In genomic region chr5:141304706-141305105, GRCm38 (mm10) we compare ENCODE assay signal across 20 mouse cellular contexts.
DNase-seq lines count a peak whose midpoint lies in the region; ATAC-seq and TF ChIP-seq lines count a peak whose summit lies in the region.
"Had no signal": no experiment of that assay in that cellular context is flagged by ENCODE, and none has a peak within 500 bp of the region (broad histone marks: within the 10 kb centered on the region; RNA-seq: fewer than 3 reads in every experiment).

No protein-coding gene starts in this region.

- TF ChIP-seq CTCF in brain, embryonic 14.5 days (IDR thresholded peaks at IDR 0.05; ENCODE audit: borderline replicate concordance, extremely low read depth, insufficient read depth, insufficient read length), result no peak

- H3K4me1 ChIP-seq in embryonic facial prominence, embryonic 11.5 days (ENCODE audit: control insufficient read depth, insufficient read depth, low read length), result no peaks in the 10 kb centered on the region
- 0 out of 2 replicates have a peak, but pooled peaks cover 8% of the 10 kb centered on the region for H3K4me1 ChIP-seq in embryonic facial prominence, embryonic 10.5 days
- H3K4me1 ChIP-seq: embryonic facial prominence, embryonic 12.5 days had no signal

- H3K36me3 ChIP-seq in embryonic facial prominence, embryonic 11.5 days (replicated peaks; ENCODE audit: control insufficient read depth, insufficient read depth, low read depth, low read length), result no peaks in the 10 kb centered on the region
- no peaks in the 10 kb centered on the region for H3K36me3 ChIP-seq in embryonic facial prominence, embryonic 10.5 days (replicated peaks)
- H3K36me3 ChIP-seq: embryonic facial prominence, embryonic 12.5 days; forebrain, embryonic 15.5 days; G1E had no signal

- WGBS in embryonic facial prominence, embryonic 11.5 days, result 58% methylated on average over 2 of the region's 2 CpGs
- 78% methylated on average over 2 of the region's 2 CpGs for WGBS in embryonic facial prominence, embryonic 10.5 days

- no peak overlapping the region for H3K4me3 ChIP-seq in embryonic facial prominence, embryonic 11.5 days (ENCODE audit: low read depth, low read length)
- H3K4me3 ChIP-seq in embryonic facial prominence, embryonic 10.5 days, result no peak overlapping the region
- H3K4me3 ChIP-seq: embryonic facial prominence, embryonic 12.5 days; forebrain, embryonic 15.5 days had no signal

- H3K4me2 ChIP-seq in embryonic facial prominence, embryonic 11.5 days (ENCODE audit: low read depth, low read length), result no peak overlapping the region
- H3K4me2 ChIP-seq: embryonic facial prominence, embryonic 12.5 days; forebrain, embryonic 15.5 days had no signal

- TF ChIP-seq POLR2A in brain, embryonic 14.5 days (IDR thresholded peaks at IDR 0.05; ENCODE audit: borderline replicate concordance, extremely low read depth, insufficient read depth, insufficient read length, poor library complexity, severe bottlenecking), result no peak

- H3K9me3 ChIP-seq in embryonic facial prominence, embryonic 11.5 days (replicated peaks; ENCODE audit: control insufficient read depth, low read length), result no peaks in the 10 kb centered on the region
- H3K9me3 ChIP-seq in embryonic facial prominence, embryonic 10.5 days, result no peaks in the 10 kb centered on the region
- H3K9me3 ChIP-seq: embryonic facial prominence, embryonic 12.5 days; forebrain, embryonic 15.5 days had no signal

- no peaks in the 10 kb centered on the region for H3K27me3 ChIP-seq in embryonic facial prominence, embryonic 11.5 days (ENCODE audit: control insufficient read depth, insufficient read depth, low read length)
- H3K27me3 ChIP-seq in embryonic facial prominence, embryonic 10.5 days (replicated peaks; ENCODE audit: low read depth, poor library complexity, severe bottlenecking), result no peaks in the 10 kb centered on the region
- H3K27me3 ChIP-seq: CH12.LX; embryonic facial prominence, embryonic 12.5 days; forebrain, embryonic 15.5 days; Patski had no signal

- H3K9ac ChIP-seq in embryonic facial prominence, embryonic 11.5 days (replicated peaks; ENCODE audit: low read length), result no peak overlapping the region
- H3K9ac ChIP-seq: embryonic facial prominence, embryonic 12.5 days; forebrain, embryonic 15.5 days; forebrain, postnatal 0 days had no signal

- no peak overlapping the region for H3K27ac ChIP-seq in embryonic facial prominence, embryonic 11.5 days (replicated peaks; ENCODE audit: low read depth, low read length)
- H3K27ac ChIP-seq in embryonic facial prominence, embryonic 10.5 days (replicated peaks), result no peak overlapping the region
- H3K27ac ChIP-seq: embryonic facial prominence, embryonic 12.5 days; forebrain, embryonic 15.5 days had no signal

- peak; percentile 19 for DNase-seq in embryonic facial prominence, embryonic 11.5 days (ENCODE audit: low spot score)
- DNase-seq in embryonic facial prominence, embryonic 10.5 days (ENCODE audit: low spot score), result no peak
- peak; percentile 13 for DNase-seq in CD4-positive helper T cell, adult 2 months (ENCODE audit: low read depth, low spot score)
- DNase-seq in brain, embryonic 14.5 days (ENCODE audit: low read depth), result peak; percentile 59
- no peak for DNase-seq in natural killer cell, adult 2 months (ENCODE audit: low spot score in 2 of 2)
- DNase-seq: adrenal gland, adult 2 months; adrenal gland, postnatal 10 days; adrenal gland, postnatal 25 days; cerebellum, adult 11-12 months; cerebellum, adult 2 months; cerebellum, adult 9-10 months; cerebellum, postnatal 10 days; cerebellum, postnatal 25 days; forebrain, postnatal 0 days had no signal

- ATAC-seq in embryonic facial prominence, embryonic 11.5 days (replicated peaks; ENCODE audit: insufficient number of reproducible peaks, low FRiP score, low TSS enrichment, low read depth), result no peak
- ATAC-seq in activated CD4-positive, CD25-positive, alpha-beta regulatory T cell, adult 4 months, result no peak
- ATAC-seq: forebrain, embryonic 15.5 days; forebrain, postnatal 0 days; Patski had no signal

Comparison
In these comparisons a context has a peak if more than half of its experiments do, and no peak if none do; other contexts are left out.
1. DNase-seq: peak in embryonic facial prominence, embryonic 11.5 days (single experiment), CD4-positive helper T cell, adult 2 months (single experiment) and brain, embryonic 14.5 days (single experiment); none in embryonic facial prominence, embryonic 10.5 days (single experiment) and natural killer cell, adult 2 months (0 of 2).